ENCODE assay signal across 19 mouse cellular contexts in genomic region chr7:83486156-83486750, GRCm38 (mm10).
DNase-seq lines count a peak whose midpoint lies in the region; ATAC-seq lines count a peak whose summit lies in the region.
"Had no signal": no experiment of that assay in that cellular context is flagged by ENCODE, and none has a peak within 500 bp of the region (broad histone marks: within the 10 kb centered on the region; RNA-seq: fewer than 3 reads in every experiment).

No protein-coding gene starts in this region.

- no peak overlapping the region for H3K4me2 ChIP-seq in hindbrain, embryonic 15.5 days
- no peak overlapping the region for H3K4me2 ChIP-seq in lung, embryonic 16.5 days (ENCODE audit: low read depth, low read length)
- H3K4me2 ChIP-seq: heart, embryonic 12.5 days; limb, embryonic 15.5 days; liver, embryonic 15.5 days; neural tube, embryonic 12.5 days had no signal

- H3K4me3 ChIP-seq in hindbrain, embryonic 15.5 days = no peak overlapping the region
- no peak overlapping the region for H3K4me3 ChIP-seq in hindbrain, embryonic 10.5 days
- no peak overlapping the region for H3K4me3 ChIP-seq in lung, embryonic 16.5 days (ENCODE audit: low read length)
- H3K4me3 ChIP-seq: forebrain, embryonic 10.5 days; heart, embryonic 12.5 days; limb, embryonic 15.5 days; liver, embryonic 15.5 days; megakaryocyte, embryonic 14.5 days; neural tube, embryonic 12.5 days had no signal

- H3K9me3 ChIP-seq in hindbrain, embryonic 15.5 days = no peaks in the 10 kb centered on the region
- H3K9me3 ChIP-seq in hindbrain, embryonic 10.5 days = no peaks in the 10 kb centered on the region
- no peaks in the 10 kb centered on the region for H3K9me3 ChIP-seq in lung, embryonic 16.5 days (ENCODE audit: control insufficient read depth, low read length)
- H3K9me3 ChIP-seq: forebrain, embryonic 10.5 days; G1E; heart, embryonic 12.5 days; limb, embryonic 15.5 days; liver, embryonic 15.5 days; megakaryocyte, embryonic 14.5 days; neural tube, embryonic 12.5 days had no signal

- H3K27me3 ChIP-seq in hindbrain, embryonic 15.5 days = no peaks in the 10 kb centered on the region
- no peaks in the 10 kb centered on the region for H3K27me3 ChIP-seq in hindbrain, embryonic 10.5 days (ENCODE audit: insufficient read depth, poor library complexity, severe bottlenecking)
- H3K27me3 ChIP-seq in lung, embryonic 16.5 days (ENCODE audit: control insufficient read depth, insufficient read depth, low read depth, low read length) = no peaks in the 10 kb centered on the region
- H3K27me3 ChIP-seq: heart, embryonic 12.5 days; limb, embryonic 15.5 days; liver, embryonic 15.5 days; megakaryocyte, embryonic 14.5 days; neural tube, embryonic 12.5 days had no signal

- no peak overlapping the region for H3K27ac ChIP-seq in hindbrain, embryonic 15.5 days (replicated peaks)
- no peak overlapping the region for H3K27ac ChIP-seq in hindbrain, embryonic 10.5 days
- H3K27ac ChIP-seq in lung, embryonic 16.5 days (ENCODE audit: low read length) = no peak overlapping the region
- H3K27ac ChIP-seq: forebrain, embryonic 10.5 days; limb, embryonic 15.5 days; liver, embryonic 15.5 days; neural tube, embryonic 12.5 days had no signal

- H3K36me3 ChIP-seq in hindbrain, embryonic 15.5 days = no peaks in the 10 kb centered on the region
- no peaks in the 10 kb centered on the region for H3K36me3 ChIP-seq in hindbrain, embryonic 10.5 days
- no peaks in the 10 kb centered on the region for H3K36me3 ChIP-seq in lung, embryonic 16.5 days (ENCODE audit: control insufficient read depth, insufficient read depth, low read length)
- H3K36me3 ChIP-seq: forebrain, embryonic 10.5 days; G1E; heart, embryonic 12.5 days; limb, embryonic 15.5 days; liver, embryonic 15.5 days; neural tube, embryonic 12.5 days had no signal

- peak; percentile 7 for DNase-seq in adrenal gland, postnatal 25 days
- no peak for DNase-seq in adrenal gland, adult 8-10 months
- DNase-seq in hindbrain, embryonic 10.5 days (ENCODE audit: low spot score) = no peak
- DNase-seq in lung, postnatal 10 days = no peak
- peak; percentile 26 to 28 for DNase-seq in cerebellum, postnatal 25 days
- DNase-seq in gastrocnemius, postnatal 25 days = no peak
- DNase-seq: heart, postnatal 14 days; lung, postnatal 14 days; thymus, postnatal 14 days had no signal

- H3K4me1 ChIP-seq in hindbrain, embryonic 15.5 days (replicated peaks) = no peaks in the 10 kb centered on the region
- H3K4me1 ChIP-seq in hindbrain, embryonic 10.5 days (replicated peaks) = peaks cover 5% of the 10 kb centered on the region; the same call in 1 of the 2 replicates
- no peaks in the 10 kb centered on the region for H3K4me1 ChIP-seq in lung, embryonic 16.5 days (replicated peaks; ENCODE audit: control insufficient read depth, insufficient read depth, low read length)
- H3K4me1 ChIP-seq: forebrain, embryonic 10.5 days; heart, embryonic 12.5 days; liver, embryonic 15.5 days had no signal

- no peak overlapping the region for H3K9ac ChIP-seq in hindbrain, embryonic 15.5 days
- no peak overlapping the region for H3K9ac ChIP-seq in lung, embryonic 16.5 days (ENCODE audit: low read length)
- H3K9ac ChIP-seq: heart, embryonic 12.5 days; limb, embryonic 15.5 days; liver, embryonic 15.5 days; neural tube, embryonic 12.5 days had no signal

- peak; percentile 81 for ATAC-seq in hindbrain, embryonic 15.5 days (ENCODE audit: low FRiP score, low read depth)
- ATAC-seq in lung, embryonic 16.5 days (ENCODE audit: low read depth) = peak; percentile 60
- ATAC-seq: inflammation-experienced regulatory T-cells, adult 6 months had no signal

- WGBS in hindbrain, embryonic 15.5 days = 44% methylated on average over 2 of the region's 2 CpGs
- 55% methylated on average over 2 of the region's 2 CpGs for WGBS in hindbrain, embryonic 10.5 days
- 42% methylated on average over 2 of the region's 2 CpGs for WGBS in lung, embryonic 16.5 days

Comparison
In these comparisons a context has a peak if more than half of its experiments do, and no peak if none do; other contexts are left out.
1. DNase-seq: peak in adrenal gland, postnatal 25 days (single experiment) and cerebellum, postnatal 25 days (2 of 2); none in adrenal gland, adult 8-10 months (single experiment), hindbrain, embryonic 10.5 days (single experiment), lung, postnatal 10 days (single experiment) and gastrocnemius, postnatal 25 days (single experiment).